Mouse (Mus musculus): ENCODE data around the gene Gh. TPM values are rescaled to one million over a fixed set of nuclear protein-coding genes. Genes with fewer than 3 reads are reported as not detected.

The Gh gene
- polyA plus RNA-seq, 1 experiment, result not detected

GRCm38 (mm10) chr11:106256775-106257174 lies 44.9 kb downstream of the Gh start:
- Histone ChIP-seq H3K27ac (ENCODE audit: insufficient read depth, low read length) (no peak overlapping the region), H3K9ac (ENCODE audit: low read depth, poor library complexity, severe bottlenecking) (peak overlapping the region; percentile 78), H3K9me3 (replicated peaks; ENCODE audit: control insufficient read depth, insufficient read depth, low read length, poor library complexity, severe bottlenecking) (no peaks in the 10 kb centered on the region), H3K4me3 (ENCODE audit: low read depth, low read length) (peak overlapping the region; percentile 63), H3K36me3 (ENCODE audit: control insufficient read depth, insufficient read depth, low read length, poor library complexity, severe bottlenecking) (peaks cover 51% of the 10 kb centered on the region), H3K27me3 (ENCODE audit: control insufficient read depth, insufficient read depth, low read length, poor library complexity, severe bottlenecking) (no peaks in the 10 kb centered on the region), H3K4me1 (ENCODE audit: control insufficient read depth, insufficient read depth, low read length) (no peaks in the 10 kb centered on the region)
- TF ChIP-seq CTCF (IDR thresholded peaks at IDR 0.05; ENCODE audit: low read depth, low read length), result no peak
- TF ChIP-seq POLR2A (IDR thresholded peaks at IDR 0.05; ENCODE audit: insufficient read depth, low read length), result no peak
- TF ChIP-seq EP300 (IDR thresholded peaks at IDR 0.05; ENCODE audit: insufficient read depth, low read depth, low read length), result no peak

- Histone ChIP-seq H3K9me3 (replicated peaks; ENCODE audit: control insufficient read depth, insufficient read depth, low read length, poor library complexity, severe bottlenecking) (no peaks in the 10 kb centered on the region), H3K4me3 (ENCODE audit: low read depth, low read length) (peak within 1 kb of the TSS; percentile 91), H3K36me3 (ENCODE audit: control insufficient read depth, insufficient read depth, low read length, poor library complexity, severe bottlenecking) (peaks cover 51% of the 10 kb centered on the region), H3K9ac (ENCODE audit: low read depth, poor library complexity, severe bottlenecking) (peak within 1 kb of the TSS; percentile 78), H3K4me1 (ENCODE audit: control insufficient read depth, insufficient read depth, low read length) (no peaks in the 10 kb centered on the region), H3K27ac (ENCODE audit: insufficient read depth, low read length) (peak within 1 kb of the TSS; percentile 15; the same call in 1 of the 2 replicates), H3K27me3 (ENCODE audit: control insufficient read depth, insufficient read depth, low read length, poor library complexity, severe bottlenecking) (no peaks in the 10 kb centered on the region)
- TF ChIP-seq CTCF (IDR thresholded peaks at IDR 0.05; ENCODE audit: low read depth, low read length), result peak; percentile 3
- TF ChIP-seq POLR2A (IDR thresholded peaks at IDR 0.05; ENCODE audit: insufficient read depth, low read length), result peak; percentile 69
- 0 out of 2 replicates have a peak, but pooled peaks have one; percentile 34 for TF ChIP-seq EP300 (IDR thresholded peaks at IDR 0.05; ENCODE audit: insufficient read depth, low read depth, low read length)
These were observed 45.8 kb downstream of the Gh start, which contains the start of the genes Ftsj3 and Psmc5 for GRCm38 (mm10) chr11:106255685-106256451. TSS of gene Ftsj3 (minus strand) at chr11:106256079. TSS of gene Psmc5 (plus strand) at chr11:106256154.

GRCm38 (mm10) chr11:106255174-106255573 lies 46.5 kb downstream of the Gh start:
- H3K27ac ChIP-seq (ENCODE audit: insufficient read depth, low read length), result peak overlapping the region; percentile 15; the same call in 1 of the 2 replicates

GRCm38 (mm10) chr11:106254767-106255166 lies 46.9 kb downstream of the Gh start:
- no peak for TF ChIP-seq CTCF (IDR thresholded peaks at IDR 0.05; ENCODE audit: low read depth, low read length)
- peaks cover 59% of the 10 kb centered on the region for H3K36me3 ChIP-seq (ENCODE audit: control insufficient read depth, insufficient read depth, low read length, poor library complexity, severe bottlenecking)
- H3K27ac ChIP-seq (ENCODE audit: insufficient read depth, low read length), result no peak overlapping the region
- H3K4me1 ChIP-seq (ENCODE audit: control insufficient read depth, insufficient read depth, low read length), result no peaks in the 10 kb centered on the region
- no peaks in the 10 kb centered on the region for H3K9me3 ChIP-seq (replicated peaks; ENCODE audit: control insufficient read depth, insufficient read depth, low read length, poor library complexity, severe bottlenecking)
- no peaks in the 10 kb centered on the region for H3K27me3 ChIP-seq (ENCODE audit: control insufficient read depth, insufficient read depth, low read length, poor library complexity, severe bottlenecking)
- peak overlapping the region; percentile 78 for H3K9ac ChIP-seq (ENCODE audit: low read depth, poor library complexity, severe bottlenecking)
- peak overlapping the region; percentile 91 for H3K4me3 ChIP-seq (ENCODE audit: low read depth, low read length)

More at GRCm38 (mm10) chr11:106255174-106255573, 46.5 kb downstream of the Gh start:
- peaks cover 55% of the 10 kb centered on the region for H3K36me3 ChIP-seq (ENCODE audit: control insufficient read depth, insufficient read depth, low read length, poor library complexity, severe bottlenecking)
- H3K9me3 ChIP-seq (replicated peaks; ENCODE audit: control insufficient read depth, insufficient read depth, low read length, poor library complexity, severe bottlenecking), result no peaks in the 10 kb centered on the region
- peak overlapping the region; percentile 78 for H3K9ac ChIP-seq (ENCODE audit: low read depth, poor library complexity, severe bottlenecking)
- H3K4me3 ChIP-seq (ENCODE audit: low read depth, low read length), result peak overlapping the region; percentile 91
- H3K27me3 ChIP-seq (ENCODE audit: control insufficient read depth, insufficient read depth, low read length, poor library complexity, severe bottlenecking), result no peaks in the 10 kb centered on the region
- H3K4me1 ChIP-seq (ENCODE audit: control insufficient read depth, insufficient read depth, low read length), result no peaks in the 10 kb centered on the region
- TF ChIP-seq EP300 (IDR thresholded peaks at IDR 0.05; ENCODE audit: insufficient read depth, low read depth, low read length) (no peak), POLR2A (IDR thresholded peaks at IDR 0.05; ENCODE audit: insufficient read depth, low read length) (no peak), CTCF (IDR thresholded peaks at IDR 0.05; ENCODE audit: low read depth, low read length) (no peak)

Other genes starting within 250 kb of the Gh start
- gene Taco1, start 235.8 kb downstream of the Gh start, polyA plus RNA-seq (2011; ENCODE audit: insufficient read depth, insufficient read length, low read depth, missing spikeins), result 9.8 and 11.6 TPM in 2 replicates
- gene Map3k3, start 217.3 kb downstream of the Gh start, polyA plus RNA-seq (2011; ENCODE audit: insufficient read depth, insufficient read length, low read depth, missing spikeins), result 44.6 and 46.1 TPM in 2 replicates
- not detected in 2 replicates for gene Gm10840, start 141.0 kb downstream of the Gh start, polyA plus RNA-seq (2011; ENCODE audit: insufficient read depth, insufficient read length, low read depth, missing spikeins)
- gene Limd2, start 141.0 kb downstream of the Gh start, polyA plus RNA-seq (2011; ENCODE audit: insufficient read depth, insufficient read length, low read depth, missing spikeins), result 53.7 and 57.2 TPM in 2 replicates
- 29.8 and 34.2 TPM in 2 replicates for gene Strada, start 99.7 kb downstream of the Gh start, polyA plus RNA-seq (2011; ENCODE audit: insufficient read depth, insufficient read length, low read depth, missing spikeins)
- 93.2 and 119 TPM in 2 replicates for gene Ccdc47, start 85.5 kb downstream of the Gh start, polyA plus RNA-seq (2011; ENCODE audit: insufficient read depth, insufficient read length, low read depth, missing spikeins)
- 73.2 and 75.4 TPM in 2 replicates for gene Ddx42, start 84.9 kb downstream of the Gh start, polyA plus RNA-seq (2011; ENCODE audit: insufficient read depth, insufficient read length, low read depth, missing spikeins)
- gene Ftsj3, start 45.8 kb downstream of the Gh start, polyA plus RNA-seq (2011; ENCODE audit: insufficient read depth, insufficient read length, low read depth, missing spikeins), result 139 and 156 TPM in 2 replicates
- 170 and 188 TPM in 2 replicates for gene Psmc5, start 45.7 kb downstream of the Gh start, polyA plus RNA-seq (2011; ENCODE audit: insufficient read depth, insufficient read length, low read depth, missing spikeins)
- gene Smarcd2, start 28.9 kb downstream of the Gh start, polyA plus RNA-seq (2011; ENCODE audit: insufficient read depth, insufficient read length, low read depth, missing spikeins), result 75.6 and 78.1 TPM in 2 replicates
- gene Tcam1, start 25.2 kb downstream of the Gh start, polyA plus RNA-seq (2011; ENCODE audit: insufficient read depth, insufficient read length, low read depth, missing spikeins), result 0.44 and 0.45 TPM in 2 replicates
- gene Cd79b, start 12.9 kb upstream of the Gh start, polyA plus RNA-seq (2011; ENCODE audit: insufficient read depth, insufficient read length, low read depth, missing spikeins), result 0.75 and 1.5 TPM in 2 replicates
- not detected in 2 replicates for gene Scn4a, start 51.4 kb upstream of the Gh start, polyA plus RNA-seq (2011; ENCODE audit: insufficient read depth, insufficient read length, low read depth, missing spikeins)
- not detected in 2 replicates for gene Prr29, start 63.6 kb upstream of the Gh start, polyA plus RNA-seq (2011; ENCODE audit: insufficient read depth, insufficient read length, low read depth, missing spikeins)
- not detected in 2 replicates for gene Icam2, start 86.2 kb upstream of the Gh start, polyA plus RNA-seq (2011; ENCODE audit: insufficient read depth, insufficient read length, low read depth, missing spikeins)
- gene Ern1, start 186.0 kb upstream of the Gh start, polyA plus RNA-seq (2011; ENCODE audit: insufficient read depth, insufficient read length, low read depth, missing spikeins), result 9.4 and 10.1 TPM in 2 replicates

All from ES-Bruce4 (cell line).